Mouse (Mus musculus) cerebellum, postnatal 25 days (tissue): ENCODE measurements at regions not wholly inside any gene's neighbourhood (a gene's known extent, or its start where the extent isn't known, plus 50 kb on each side); places are given as distances from the start of the nearest gene placed in this dataset.
A peak's percentile ranks its signal among the peaks of the same experiment; 100 is the strongest.

Experiments used
- DNase-seq, 2 experiments: peaks; one replicate each; pipeline ENCODE4 v3.0.0; 2021; ENCODE audit warnings: mixed read lengths in 2 of 2

- peak; percentile 16 to 30 for DNase-seq
Observed at GRCm38 (mm10) chr15:40435156-40435555, 301.0 kb downstream of the 9330182O14Rik start.

DNA sequence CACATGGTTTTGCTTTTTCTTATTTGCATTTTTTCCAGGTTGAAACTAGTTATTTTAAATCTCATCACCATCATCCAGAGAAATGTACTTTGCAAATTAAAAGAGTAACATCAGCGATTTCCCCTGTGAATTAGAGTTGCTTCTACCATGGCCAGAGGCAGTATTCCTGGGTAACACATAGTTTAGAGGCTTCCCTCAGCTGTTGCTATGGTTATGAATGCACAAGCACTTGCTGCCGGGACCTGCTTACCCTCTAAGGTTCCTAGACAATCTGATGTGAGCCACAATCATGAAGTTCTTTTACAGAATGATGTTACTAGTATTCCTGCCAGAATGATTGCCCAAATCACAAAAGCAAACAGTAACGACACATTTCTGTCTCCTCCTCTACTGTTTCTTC is 302.5 kb downstream of the 9330182O14Rik start:
- no peak for DNase-seq

DNA sequence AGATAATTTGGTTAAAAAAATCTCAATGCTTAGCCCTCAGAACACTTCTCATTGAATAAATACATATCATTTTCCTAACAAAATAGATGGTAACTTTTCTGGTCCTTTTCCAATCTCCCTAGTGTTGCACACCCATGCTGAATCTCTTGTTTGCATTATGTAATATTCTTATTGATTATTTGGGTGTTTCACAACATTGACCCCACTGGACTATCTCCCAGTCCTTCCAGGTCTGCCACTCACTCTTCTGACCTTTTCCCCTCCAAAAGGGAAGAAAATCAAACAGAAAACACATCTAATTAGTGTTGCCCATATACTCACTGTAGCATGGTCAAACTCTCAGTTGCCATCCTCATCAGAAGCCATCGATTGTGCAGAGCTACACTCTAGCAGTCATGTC is 305.7 kb downstream of the 9330182O14Rik start:
- DNase-seq: no peak

GRCm38 (mm10) chr15:40448623-40449022 is 314.5 kb downstream of the 9330182O14Rik start:
- DNase-seq: no peak

GRCm38 (mm10) chr15:40453235-40453634 is 319.1 kb downstream of the 9330182O14Rik start:
- peak in 1 of 2 experiments; percentile 10 for DNase-seq

DNA sequence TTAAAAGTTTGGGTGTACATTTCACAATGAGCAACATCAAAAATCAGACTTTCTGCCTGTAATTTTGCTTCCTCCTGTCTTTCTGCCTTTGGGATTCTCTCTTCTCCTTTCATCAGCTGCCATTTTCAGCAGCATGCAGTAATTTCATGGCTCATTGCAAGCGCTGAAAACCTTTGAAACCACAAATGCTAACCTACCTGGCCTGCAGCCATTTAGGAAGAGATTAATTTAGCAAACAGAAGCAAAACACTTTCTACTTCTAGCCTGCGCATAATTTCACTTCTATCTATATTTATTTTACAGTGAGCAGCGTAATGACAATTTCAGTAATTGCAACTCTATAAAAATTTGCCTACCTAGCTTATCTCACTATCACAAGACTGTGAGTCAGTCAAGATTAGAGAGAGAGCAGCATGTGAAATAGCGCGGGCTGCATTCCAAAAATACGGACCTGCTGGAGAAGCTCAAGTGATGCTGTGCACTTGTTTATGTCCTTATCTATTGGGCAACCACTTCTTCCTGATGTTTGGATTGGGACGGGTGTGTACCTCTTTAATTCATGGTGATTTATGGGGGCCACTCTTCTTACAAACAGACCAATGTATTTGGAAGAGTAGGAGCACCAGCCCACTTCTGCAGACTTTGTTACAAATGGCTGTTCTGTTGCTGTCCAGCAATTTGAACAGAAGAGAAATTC is 341.6 kb downstream of the 9330182O14Rik start:
- peak; percentile 67 to 82 for DNase-seq

GRCm38 (mm10) chr15:40480386-40480785 is 346.2 kb downstream of the 9330182O14Rik start:
- DNase-seq: no peak

GRCm38 (mm10) chr15:40481239-40481638 is 347.1 kb downstream of the 9330182O14Rik start:
- DNase-seq: no peak

- DNase-seq: peak in 1 of 2 experiments; percentile 30
Observed at GRCm38 (mm10) chr15:40485997-40486396, 351.8 kb downstream of the 9330182O14Rik start.

- DNase-seq: no peak
Observed at GRCm38 (mm10) chr15:40501180-40502125, 367.3 kb downstream of the 9330182O14Rik start.

- DNase-seq: no peak
Observed at GRCm38 (mm10) chr15:40510826-40511225, 376.7 kb downstream of the 9330182O14Rik start.

DNA sequence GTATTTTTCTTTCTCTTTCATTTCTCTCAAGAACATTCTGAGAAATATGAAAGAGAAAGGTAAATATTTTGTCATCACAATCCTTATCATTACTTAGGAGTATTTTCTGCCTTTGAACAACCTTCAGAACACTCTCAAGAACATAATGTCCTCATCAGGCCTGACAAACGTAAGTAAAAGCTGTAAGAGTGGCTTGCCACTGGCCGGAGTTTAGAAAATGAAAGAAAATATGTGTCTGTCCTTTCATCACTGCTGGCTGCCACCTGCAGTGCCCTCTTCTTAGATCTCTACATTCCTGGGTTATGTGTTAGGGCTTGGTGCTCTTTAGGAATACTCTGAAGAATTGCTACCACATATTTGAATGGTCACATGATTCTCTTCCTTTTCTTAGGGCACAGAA is 390.2 kb downstream of the 9330182O14Rik start:
- DNase-seq: no peak

DNA sequence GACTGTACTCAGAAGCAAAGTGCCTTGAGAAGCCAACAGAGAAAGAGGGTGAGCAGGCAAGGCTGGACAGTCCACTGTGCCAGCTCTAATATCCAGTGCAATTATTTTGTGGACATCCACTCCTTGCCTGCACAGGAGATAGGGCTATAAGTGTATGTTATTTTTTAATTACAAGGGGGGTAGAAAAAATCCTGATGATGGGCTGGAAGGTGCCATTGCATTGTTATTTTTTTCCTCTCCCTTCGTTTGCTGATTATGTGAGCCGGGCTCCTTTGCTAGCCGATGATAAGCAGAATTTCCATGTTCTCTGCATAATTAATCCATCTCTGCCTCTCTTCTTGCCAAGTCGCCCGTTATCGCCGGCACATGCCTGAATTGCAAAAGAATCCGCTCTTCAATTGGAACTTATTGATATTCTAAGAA is 399.3 kb downstream of the 9330182O14Rik start:
- DNase-seq: peak; percentile 60

DNA sequence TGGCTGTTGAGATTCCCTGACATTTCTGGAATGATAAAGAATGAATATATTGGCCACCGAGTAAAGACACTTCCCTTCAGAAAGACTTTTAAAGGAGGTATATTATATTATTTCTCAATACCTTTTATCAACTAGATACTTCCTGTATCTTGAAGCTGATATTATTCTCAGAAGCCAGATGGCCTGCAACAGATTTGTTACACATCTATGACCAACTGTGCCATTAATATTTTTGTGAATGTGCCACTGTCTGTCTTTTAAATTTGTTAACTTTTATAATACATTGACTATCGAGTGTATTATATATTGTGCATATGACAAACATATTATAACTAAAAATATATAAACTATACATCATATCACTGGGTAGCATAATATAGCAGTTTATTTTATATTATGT is 427.5 kb downstream of the 9330182O14Rik start:
- DNase-seq: no peak

- no peak for DNase-seq
Observed at GRCm38 (mm10) chr15:40565716-40566115, 431.6 kb downstream of the 9330182O14Rik start.

GRCm38 (mm10) chr15:40566481-40566880 is 432.3 kb downstream of the 9330182O14Rik start:
- no peak for DNase-seq

DNA sequence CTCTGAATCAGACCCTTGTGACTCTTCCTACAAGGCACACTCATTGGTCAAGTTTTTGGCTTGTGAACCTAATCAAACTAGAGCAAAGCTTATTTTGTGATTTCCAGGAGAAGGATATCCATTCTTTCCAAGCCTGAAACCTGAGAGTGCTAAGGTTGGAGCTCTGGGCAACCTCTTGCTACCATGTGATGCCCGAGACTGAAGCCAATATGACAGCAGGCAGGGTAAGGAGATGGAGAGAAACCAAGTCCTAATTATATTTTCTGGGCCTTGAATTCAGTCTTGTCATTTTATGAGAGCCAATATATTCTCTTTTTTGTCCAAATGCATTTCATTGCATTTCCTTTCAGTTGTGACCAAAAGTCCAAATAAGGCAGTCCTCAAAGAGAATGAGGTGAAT is 434.5 kb downstream of the 9330182O14Rik start:
- peak; percentile 39 to 61 for DNase-seq
